Mouse (Mus musculus): ENCODE measurements at regions not wholly inside any gene's neighbourhood (a gene's known extent, or its start where the extent isn't known, plus 50 kb on each side); places are given as distances from the start of the nearest gene placed in this dataset.

- no peaks in the 10 kb centered on the region for H3K36me3 ChIP-seq (ENCODE audit: control insufficient read depth in 1 of 2, insufficient read depth in 2 of 2, low read length in 2 of 2)
- no peak for TF ChIP-seq JUND (IDR thresholded peaks at IDR 0.05; ENCODE audit: low read depth, low read length)
- TF ChIP-seq POLR2AphosphoS5 (IDR thresholded peaks at IDR 0.05; ENCODE audit: borderline replicate concordance, low read depth, low read length), result no peak
- no peak for TF ChIP-seq SIN3A (IDR thresholded peaks at IDR 0.05; ENCODE audit: low read length)
- no peak for TF ChIP-seq RAD21 (IDR thresholded peaks at IDR 0.05; ENCODE audit: low read depth, low read length)
- TF ChIP-seq TBP (IDR thresholded peaks at IDR 0.05; ENCODE audit: low read depth, low read length), result no peak
- no peak for TF ChIP-seq MEF2A (IDR thresholded peaks at IDR 0.05; ENCODE audit: extremely low read depth, insufficient replicate concordance, low read depth, low read length, poor library complexity, severe bottlenecking)
- no peak for DNase-seq (ENCODE audit: low read depth, low spot score)
- H3K79me2 ChIP-seq (ENCODE audit: control insufficient read depth, insufficient read depth, low read length, poor library complexity), result no peaks in the 10 kb centered on the region
- no peak overlapping the region for H3K9ac ChIP-seq (ENCODE audit: control insufficient read depth, low read depth, low read length, poor library complexity, severe bottlenecking)
- H3K9me3 ChIP-seq (replicated peaks; ENCODE audit: insufficient read depth, low read length), result no peaks in the 10 kb centered on the region
- no peaks in the 10 kb centered on the region for H3K27me3 ChIP-seq (ENCODE audit: control insufficient read depth in 1 of 2, insufficient read depth in 2 of 2, low read length in 2 of 2)
- no peaks in the 10 kb centered on the region for H3K4me1 ChIP-seq (ENCODE audit: control insufficient read depth in 1 of 2, insufficient read depth in 2 of 2, low read length in 2 of 2)
- H3K27ac ChIP-seq (ENCODE audit: control insufficient read depth, low read depth, low read length), result no peak overlapping the region
- no peak overlapping the region for H3K4me3 ChIP-seq (ENCODE audit: control insufficient read depth in 1 of 2, insufficient read depth in 1 of 2, low read depth in 2 of 2, low read length in 2 of 2)
Measured at GRCm38 (mm10) chr13:111055817-111056216, 199.0 kb upstream of the Actbl2 start.

- no peak for DNase-seq (ENCODE audit: low read depth, low spot score)
- Histone ChIP-seq H3K27me3 (ENCODE audit: control insufficient read depth in 1 of 2, insufficient read depth in 2 of 2, low read length in 2 of 2) (no peaks in the 10 kb centered on the region), H3K9ac (ENCODE audit: control insufficient read depth, low read depth, low read length, poor library complexity, severe bottlenecking) (no peak overlapping the region), H3K36me3 (ENCODE audit: control insufficient read depth in 1 of 2, insufficient read depth in 2 of 2, low read length in 2 of 2) (no peaks in the 10 kb centered on the region), H3K27ac (ENCODE audit: control insufficient read depth, low read depth, low read length) (no peak overlapping the region), H3K79me2 (ENCODE audit: control insufficient read depth, insufficient read depth, low read length, poor library complexity) (no peaks in the 10 kb centered on the region), H3K9me3 (replicated peaks; ENCODE audit: insufficient read depth, low read length) (no peaks in the 10 kb centered on the region), H3K4me3 (ENCODE audit: control insufficient read depth in 1 of 2, insufficient read depth in 1 of 2, low read depth in 2 of 2, low read length in 2 of 2) (no peak overlapping the region), H3K4me1 (ENCODE audit: control insufficient read depth in 1 of 2, insufficient read depth in 2 of 2, low read length in 2 of 2) (no peaks in the 10 kb centered on the region)
- TF ChIP-seq USF1 (IDR thresholded peaks at IDR 0.05; ENCODE audit: low read depth, low read length), result no peak
- no peak for TF ChIP-seq TBP (IDR thresholded peaks at IDR 0.05; ENCODE audit: low read depth, low read length)
- no peak for TF ChIP-seq EP300 (IDR thresholded peaks at IDR 0.05; ENCODE audit: low read depth in 1 of 2, low read length in 2 of 2)
- TF ChIP-seq POLR2A (IDR thresholded peaks at IDR 0.05; ENCODE audit: control insufficient read depth in 1 of 2, insufficient read depth in 1 of 2, low read depth in 1 of 2, low read length in 2 of 2, poor library complexity in 1 of 2), result no peak
- no peak for TF ChIP-seq GABPA (IDR thresholded peaks at IDR 0.05; ENCODE audit: low read depth, low read length)
- TF ChIP-seq ZC3H11A (IDR thresholded peaks at IDR 0.05; ENCODE audit: low read depth, low read length), result no peak
- TF ChIP-seq POLR2AphosphoS2 (IDR thresholded peaks at IDR 0.05; ENCODE audit: low read length), result no peak
- TF ChIP-seq MAX (IDR thresholded peaks at IDR 0.05; ENCODE audit: low read length), result no peak
Measured at GRCm38 (mm10) chr13:111087753-111088152, 167.1 kb upstream of the Actbl2 start.

- TF ChIP-seq RAD21 (IDR thresholded peaks at IDR 0.05; ENCODE audit: low read depth, low read length) (no peak), GATA1 (IDR thresholded peaks at IDR 0.05; ENCODE audit: low read depth, low read length) (no peak), MEF2A (IDR thresholded peaks at IDR 0.05; ENCODE audit: extremely low read depth, insufficient replicate concordance, low read depth, low read length, poor library complexity, severe bottlenecking) (no peak)
- no peak overlapping the region for H3K27ac ChIP-seq (ENCODE audit: control insufficient read depth, low read depth, low read length)
- H3K4me3 ChIP-seq (ENCODE audit: control insufficient read depth in 1 of 2, insufficient read depth in 1 of 2, low read depth in 2 of 2, low read length in 2 of 2), result no peak overlapping the region
- no peaks in the 10 kb centered on the region for H3K4me1 ChIP-seq (ENCODE audit: control insufficient read depth in 1 of 2, insufficient read depth in 2 of 2, low read length in 2 of 2)
- no peaks in the 10 kb centered on the region for H3K27me3 ChIP-seq (ENCODE audit: control insufficient read depth in 1 of 2, insufficient read depth in 2 of 2, low read length in 2 of 2)
- DNase-seq (ENCODE audit: low read depth, low spot score), result no peak
- H3K9ac ChIP-seq (ENCODE audit: control insufficient read depth, low read depth, low read length, poor library complexity, severe bottlenecking), result no peak overlapping the region
- H3K79me2 ChIP-seq (ENCODE audit: control insufficient read depth, insufficient read depth, low read length, poor library complexity), result no peaks in the 10 kb centered on the region
- no peaks in the 10 kb centered on the region for H3K36me3 ChIP-seq (ENCODE audit: control insufficient read depth in 1 of 2, insufficient read depth in 2 of 2, low read length in 2 of 2)
- no peaks in the 10 kb centered on the region for H3K9me3 ChIP-seq (replicated peaks; ENCODE audit: insufficient read depth, low read length)
Measured at GRCm38 (mm10) chr13:111096071-111096470, 158.7 kb upstream of the Actbl2 start.
